Mouse (Mus musculus) thymus, postnatal 4 days (tissue): ENCODE measurements at regions not wholly inside any gene's neighbourhood (a gene's known extent, or its start where the extent isn't known, plus 50 kb on each side); places are given as distances from the start of the nearest gene placed in this dataset.
A peak's percentile ranks its signal among the peaks of the same experiment; 100 is the strongest.

Experiments used
- DNase-seq: peaks from one replicate; pipeline ENCODE4 v3.0.0; 2021

- DNase-seq = no peak
Measured at GRCm38 (mm10) chr1:137738157-137738851, 437.2 kb downstream of the Ptprc start.

GRCm38 (mm10) chr1:137703882-137704281, 471.6 kb downstream of the Ptprc start:
- DNase-seq = no peak

GRCm38 (mm10) chr1:137698876-137699275, 476.6 kb downstream of the Ptprc start:
- DNase-seq = no peak

GRCm38 (mm10) chr1:137697289-137697688, 478.2 kb downstream of the Ptprc start:
- DNase-seq = no peak

- DNase-seq = no peak
Measured at GRCm38 (mm10) chr1:137696796-137697195, 478.7 kb downstream of the Ptprc start.

- no peak for DNase-seq
Measured at GRCm38 (mm10) chr1:137695751-137696150, 479.8 kb downstream of the Ptprc start.

- DNase-seq = no peak
Measured at GRCm38 (mm10) chr1:137692525-137692924, 483.0 kb downstream of the Ptprc start.

GRCm38 (mm10) chr1:137690860-137691595, 484.5 kb downstream of the Ptprc start:
- no peak for DNase-seq

GRCm38 (mm10) chr1:137670650-137671049, 504.9 kb downstream of the Ptprc start:
- DNase-seq = peak; percentile 9

GRCm38 (mm10) chr1:137669849-137670248, 505.7 kb downstream of the Ptprc start:
- DNase-seq = peak; percentile 18

- no peak for DNase-seq
Measured at GRCm38 (mm10) chr1:137658141-137658540, 517.4 kb downstream of the Ptprc start.

GRCm38 (mm10) chr1:137656900-137657458, 518.5 kb downstream of the Ptprc start:
- DNase-seq = peak; percentile 40

- no peak for DNase-seq
Measured at GRCm38 (mm10) chr1:137654171-137654570, 521.3 kb downstream of the Ptprc start.

GRCm38 (mm10) chr1:137653495-137653894, 522.0 kb downstream of the Ptprc start:
- peak; percentile 16 for DNase-seq

- no peak for DNase-seq
Measured at GRCm38 (mm10) chr1:137650629-137651028, 524.9 kb downstream of the Ptprc start.

- DNase-seq = peak; percentile 43
Measured at GRCm38 (mm10) chr1:137650082-137650481, 525.4 kb downstream of the Ptprc start.

- no peak for DNase-seq
Measured at GRCm38 (mm10) chr1:137648832-137649231, 526.7 kb downstream of the Ptprc start.

- DNase-seq = no peak
Measured at GRCm38 (mm10) chr1:137644601-137645040, 530.9 kb downstream of the Ptprc start.

- no peak for DNase-seq
Measured at GRCm38 (mm10) chr1:137643508-137643907, 532.0 kb downstream of the Ptprc start.

- DNase-seq = no peak
Measured at GRCm38 (mm10) chr1:137640848-137641247, 534.7 kb downstream of the Ptprc start.

GRCm38 (mm10) chr1:137636947-137637346, 538.6 kb downstream of the Ptprc start:
- DNase-seq = no peak

- DNase-seq = no peak
Measured at GRCm38 (mm10) chr1:137636321-137636944, 539.1 kb downstream of the Ptprc start.

- no peak for DNase-seq
Measured at GRCm38 (mm10) chr1:137635781-137636180, 539.7 kb downstream of the Ptprc start.
